Mouse (Mus musculus) midbrain, postnatal 0 days (tissue): ENCODE measurements around the gene Prr3. TPM values are rescaled to one million over a fixed set of nuclear protein-coding genes. Genes with fewer than 3 reads are reported as not detected.
A peak's percentile ranks its signal among the peaks of the same experiment; 100 is the strongest.

ENCODE experiments used
- ATAC-seq: fragments of 200-750 bp; cut with Nextera tagmentation; 2 replicates; pipeline ENCODE4 v1.8.0; 2017; ENCODE audit warnings: moderate number of reproducible peaks, mild to moderate bottlenecking, moderate TSS enrichment, moderate library complexity; ENCODE audit not compliant: low FRiP score
- DNase-seq: peaks from one replicate; pipeline ENCODE4 v3.0.0-alpha.2; 2015; ENCODE audit warnings: low spot score
- H3K27ac ChIP-seq: fragments of 300-500 bp; sonication (generic); 2 replicates; pipeline ENCODE4 v1.5.1; 2014; ENCODE audit warnings: low read depth, mild to moderate bottlenecking, low read length, mixed read lengths
- H3K27me3 ChIP-seq: fragments of 300-500 bp; sonication (generic); 2 replicates; pipeline ENCODE4 v1.6.1; 2014; ENCODE audit warnings: low read length, control low read depth, mixed read lengths; ENCODE audit not compliant: insufficient read depth
- H3K36me3 ChIP-seq: fragments of 300-500 bp; sonication (generic); 2 replicates; pipeline ENCODE4 v1.6.1; 2014; ENCODE audit warnings: low read length, control low read depth, mixed read lengths; ENCODE audit not compliant: insufficient read depth
- H3K4me1 ChIP-seq: fragments of 300-500 bp; sonication (generic); 2 replicates; pipeline ENCODE4 v1.6.1; 2014; ENCODE audit warnings: mild to moderate bottlenecking, control low read depth, antibody characterized with exemption, low read length, mixed read lengths; ENCODE audit not compliant: insufficient read depth
- H3K4me2 ChIP-seq: fragments of 300-500 bp; sonication (generic); 2 replicates; pipeline ENCODE4 v1.6.1; 2014; ENCODE audit warnings: low read depth, mild to moderate bottlenecking, low read length, mixed read lengths; ENCODE audit not compliant: poor library complexity, severe bottlenecking
- H3K4me3 ChIP-seq: fragments of 300-500 bp; sonication (generic); 2 replicates; pipeline ENCODE4 v1.5.1; 2014; ENCODE audit warnings: low read depth, mild to moderate bottlenecking, low read length, moderate library complexity
- H3K9ac ChIP-seq: fragments of 300-500 bp; sonication (generic); replicated peaks from 2 replicates; pipeline ENCODE4 v1.6.1; 2014; ENCODE audit warnings: mild to moderate bottlenecking, low read length, moderate library complexity, mixed read lengths; ENCODE audit not compliant: poor library complexity, severe bottlenecking
- H3K9me3 ChIP-seq: fragments of 300-500 bp; sonication (generic); 2 replicates; pipeline ENCODE4 v1.6.1; 2016; ENCODE audit warnings: low read length, control low read depth
- CTCF ChIP-seq: IDR thresholded peaks from 2 replicates; pipeline ENCODE4 v1.5.1; 2016; ENCODE audit warnings: antibody characterized with exemption, mild to moderate bottlenecking
- WGBS: fragments of 180-500 bp; shearing (Covaris S2); extraction: QIAGEN DNeasy Blood & Tissue Kit; methylation state at CpG from one replicate; pipeline ENCODE4 v1.1.7; 2014; 5-methylcytosine and 5-hydroxymethylcytosine counted together
- polyA plus RNA-seq: library from polyadenylated mRNA; unstranded; fragments of >200 nt; fragmentation: Nextera tagmentation; extraction: Ambion mirVana; gene quantifications from 2 replicates; pipeline ENCODE4 v1.2.1, GENCODE M21; 2015
- total RNA-seq: library from RNA; depleted of rRNA; stranded (reverse); fragments of >200 nt; gene quantifications from 2 replicates; pipeline ENCODE4 v1.2.3, GENCODE M21; 2014

Prr3 gene
- total and polyA plus RNA-seq, 2 experiments from 2014 or later, result 57.8 to 100 TPM

DNA sequence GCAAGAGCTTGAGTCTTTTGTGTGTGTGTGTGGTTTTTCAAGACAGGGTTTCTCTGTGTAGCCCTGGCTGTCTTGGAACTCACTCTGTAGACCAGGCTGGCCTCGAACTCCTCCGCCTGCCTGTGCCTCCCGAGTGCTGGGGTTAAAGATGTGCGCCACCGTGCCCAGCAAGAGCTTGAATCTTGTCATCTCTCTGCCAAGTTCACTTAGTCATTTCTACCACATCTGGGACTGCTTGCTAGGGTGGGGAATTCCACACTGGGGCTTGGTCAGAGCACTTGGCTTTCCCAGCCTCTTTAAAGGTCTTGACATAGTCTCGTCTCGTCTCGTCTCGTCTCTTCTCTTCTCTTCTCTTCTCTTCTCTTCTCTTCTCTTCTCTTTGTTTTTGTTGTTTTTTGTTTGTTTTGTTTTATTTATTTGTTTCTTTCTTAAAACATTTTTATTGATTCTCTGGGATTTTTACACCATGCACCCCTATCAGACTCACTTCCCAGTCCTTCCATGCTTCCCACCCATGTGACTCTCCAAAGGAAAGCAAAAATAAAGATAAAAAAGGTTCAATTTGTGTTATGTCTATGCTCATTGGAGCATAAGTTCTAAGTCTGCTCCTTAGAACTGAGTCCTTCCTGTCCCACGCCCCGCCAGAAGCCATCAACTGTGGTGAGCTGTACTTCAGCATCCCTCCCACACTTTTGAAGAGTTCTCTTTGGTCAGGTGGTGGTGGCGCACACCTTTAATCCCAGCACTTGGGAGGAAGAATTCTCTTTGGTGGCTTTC is 21.3 kb upstream of the Prr3 start:
- Histone ChIP-seq H3K27me3 (no peaks in the 10 kb centered on the region), H3K9me3 (no peaks in the 10 kb centered on the region), H3K4me1 (no peaks in the 10 kb centered on the region), H3K36me3 (no peaks in the 10 kb centered on the region), H3K4me2 (no peak overlapping the region), H3K27ac (no peak overlapping the region), H3K9ac (no peak overlapping the region), H3K4me3 (no peak overlapping the region)
- WGBS, result 95% methylated on average over 12 of the region's 12 CpGs
- ATAC-seq (no peak), DNase-seq (no peak)
- TF ChIP-seq CTCF, result no peak

DNA sequence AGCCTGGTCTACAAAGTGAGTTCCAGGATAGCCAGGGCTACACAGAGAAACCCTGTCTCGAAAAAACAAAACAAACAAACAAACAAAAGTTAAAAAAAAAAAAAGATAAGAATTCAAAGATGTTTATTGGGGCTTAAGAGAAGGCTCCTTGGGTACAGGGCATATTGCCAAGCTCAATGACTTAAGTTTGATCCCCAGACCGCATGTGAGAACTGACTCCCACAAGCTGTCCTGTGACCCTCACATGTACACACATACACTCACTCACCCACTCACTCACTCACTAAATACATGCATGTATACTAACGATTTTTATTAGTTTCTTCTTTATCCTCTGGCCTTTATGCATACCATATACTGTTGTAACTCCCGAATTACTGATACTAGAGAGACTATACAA is 20.3 kb upstream of the Prr3 start:
- no peak for DNase-seq
- Histone ChIP-seq H3K27ac (no peak overlapping the region), H3K4me3 (no peak overlapping the region), H3K4me2 (no peak overlapping the region), H3K4me1 (no peaks in the 10 kb centered on the region; the same call in 1 of the 2 replicates), H3K27me3 (no peaks in the 10 kb centered on the region), H3K9ac (no peak overlapping the region), H3K9me3 (no peaks in the 10 kb centered on the region), H3K36me3 (no peaks in the 10 kb centered on the region)
- WGBS, result 88% methylated on average over 4 of the region's 4 CpGs
- no peak for ATAC-seq
- no peak for TF ChIP-seq CTCF

DNA sequence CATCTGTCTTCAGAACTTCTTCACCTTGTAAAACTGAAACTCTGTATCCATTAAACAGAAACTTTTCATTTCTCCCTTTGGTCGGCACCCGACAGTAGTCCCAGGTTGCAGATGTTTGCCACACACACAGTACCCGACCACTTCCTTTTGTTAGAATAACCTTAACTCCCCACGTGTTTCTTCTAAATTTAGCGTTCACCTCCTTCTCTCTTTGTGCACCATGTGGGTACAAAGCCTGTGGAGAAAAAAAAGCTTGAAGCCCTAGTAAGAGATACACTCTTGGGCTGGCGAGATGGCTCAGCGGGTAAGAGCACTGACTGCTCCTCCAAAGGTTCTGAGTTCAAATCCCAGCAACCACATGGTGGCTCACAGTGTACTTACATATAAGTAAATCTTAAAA is 19.3 kb upstream of the Prr3 start:
- TF ChIP-seq CTCF, result no peak
- Histone ChIP-seq H3K4me2 (no peak overlapping the region), H3K4me1 (no peaks in the 10 kb centered on the region; the same call in 1 of the 2 replicates), H3K9me3 (no peaks in the 10 kb centered on the region), H3K9ac (no peak overlapping the region), H3K36me3 (no peaks in the 10 kb centered on the region), H3K27me3 (no peaks in the 10 kb centered on the region), H3K27ac (no peak overlapping the region), H3K4me3 (no peak overlapping the region)
- 86% methylated on average over 7 of the region's 7 CpGs for WGBS
- no peak for DNase-seq
- ATAC-seq, result no peak

- Histone ChIP-seq H3K4me1 (no peaks in the 10 kb centered on the region; the same call in 1 of the 2 replicates), H3K27me3 (no peaks in the 10 kb centered on the region), H3K9ac (no peak overlapping the region), H3K27ac (no peak overlapping the region), H3K9me3 (no peaks in the 10 kb centered on the region), H3K36me3 (no peaks in the 10 kb centered on the region), H3K4me3 (no peak overlapping the region), H3K4me2 (no peak overlapping the region)
- ATAC-seq, result no peak
- 94% methylated on average over 6 of the region's 6 CpGs for WGBS
- TF ChIP-seq CTCF, result no peak
- DNase-seq, result no peak
Observed at GRCm38 (mm10) chr17:35998545-35999305, 18.7 kb upstream of the Prr3 start.

DNA sequence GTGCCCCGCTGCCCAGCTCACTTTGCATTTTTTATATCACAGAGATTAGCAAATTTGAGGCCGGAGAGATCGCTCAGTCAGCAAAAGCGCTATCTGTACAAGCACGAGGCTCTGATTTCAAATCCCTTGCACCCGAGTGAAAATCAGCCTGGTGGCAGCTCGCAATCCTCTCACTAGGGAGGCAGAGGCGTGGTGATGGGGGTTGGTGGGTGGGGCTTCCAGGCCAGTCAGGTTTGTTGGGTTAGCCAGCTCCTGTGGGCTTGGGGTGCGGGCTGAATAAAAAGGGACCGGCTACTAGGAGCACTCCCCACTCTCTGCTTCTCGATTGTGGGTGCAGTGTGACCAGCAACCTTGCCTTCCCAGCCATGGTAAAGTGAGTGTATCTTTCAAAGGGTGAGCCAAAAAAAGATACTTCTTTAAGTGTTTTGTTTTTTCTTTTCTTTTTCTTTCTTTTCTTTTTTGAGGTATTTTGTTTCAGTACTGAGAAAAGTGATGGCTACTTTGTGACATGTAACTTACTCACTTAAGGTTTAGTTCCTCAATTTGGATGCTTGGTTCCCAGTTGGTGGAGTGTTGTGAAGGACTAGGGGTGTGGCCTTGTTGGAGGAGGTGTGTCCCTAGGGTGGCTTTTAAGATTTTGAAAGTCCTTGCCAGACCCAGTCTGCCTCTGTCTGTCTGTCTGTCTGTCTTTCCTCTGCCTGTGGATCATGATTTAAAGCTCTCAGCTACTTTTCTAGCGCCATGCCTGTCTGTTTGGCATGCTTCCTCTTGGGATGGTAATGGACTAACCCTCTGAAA is 17.9 kb upstream of the Prr3 start:
- Histone ChIP-seq H3K9ac (no peak overlapping the region; the same call in 1 of the 2 replicates), H3K4me2 (0 out of 2 replicates have a peak overlapping the region, but pooled peaks have one; percentile 1), H3K36me3 (no peaks in the 10 kb centered on the region), H3K27me3 (no peaks in the 10 kb centered on the region), H3K4me3 (no peak overlapping the region), H3K4me1 (no peaks in the 10 kb centered on the region; the same call in 1 of the 2 replicates), H3K9me3 (no peaks in the 10 kb centered on the region), H3K27ac (no peak overlapping the region)
- TF ChIP-seq CTCF, result no peak
- DNase-seq (no peak), ATAC-seq (no peak)
- 52% methylated on average over 12 of the region's 12 CpGs for WGBS
